Mouse (Mus musculus): ENCODE results near the gene Olfr1502. TPM values are rescaled to one million over a fixed set of nuclear protein-coding genes. Genes with fewer than 3 reads are reported as not detected.

The Olfr1502 gene
- not detected for total RNA-seq (2023)

DNA sequence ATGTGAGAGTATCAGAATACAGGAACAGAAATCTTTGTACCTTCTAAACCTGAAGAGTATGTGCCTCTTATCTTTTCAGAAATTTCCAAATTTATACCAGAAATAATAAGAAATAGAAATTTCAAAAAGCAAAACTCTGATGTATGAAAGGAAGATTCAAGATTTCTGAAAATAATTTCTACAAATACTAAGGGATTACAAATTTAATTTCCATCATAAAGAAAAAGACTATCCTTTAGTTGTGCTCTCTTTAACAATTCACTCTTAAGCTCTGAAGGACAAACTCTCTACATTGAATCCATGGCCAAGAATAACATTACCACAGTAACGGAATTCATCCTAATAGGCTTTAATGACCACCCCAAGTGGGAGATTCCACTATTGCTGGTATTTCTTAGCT, at the start of gene Olfr1502:
Gene Olfr1502, plus strand, starts transcription at position 301 of the 400 bp plus-strand sequence.

DNA sequence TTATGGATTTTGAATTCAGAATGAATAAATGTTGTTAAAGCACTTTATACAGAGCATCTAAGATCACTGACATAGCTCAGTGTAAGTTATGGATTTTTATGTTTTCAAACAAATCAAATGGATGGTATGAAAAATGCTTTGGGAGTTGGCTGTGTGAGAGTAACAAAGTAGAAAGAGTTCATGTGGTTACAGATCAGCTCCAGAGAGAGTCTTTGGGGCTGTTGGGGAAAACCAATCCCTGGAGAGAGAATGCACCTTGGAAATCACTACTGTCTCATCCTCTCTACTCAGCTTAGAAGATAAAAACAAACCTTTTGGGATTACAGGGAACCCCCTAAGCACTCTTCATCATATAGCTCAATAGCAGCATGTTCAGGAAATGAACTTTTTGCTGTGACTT, 42.2 kb upstream of the Olfr1502 start, which contains the start of gene Olfr1499:
Gene Olfr1499, minus strand, starts transcription at position 101 of the 400 bp plus-strand sequence.

DNA sequence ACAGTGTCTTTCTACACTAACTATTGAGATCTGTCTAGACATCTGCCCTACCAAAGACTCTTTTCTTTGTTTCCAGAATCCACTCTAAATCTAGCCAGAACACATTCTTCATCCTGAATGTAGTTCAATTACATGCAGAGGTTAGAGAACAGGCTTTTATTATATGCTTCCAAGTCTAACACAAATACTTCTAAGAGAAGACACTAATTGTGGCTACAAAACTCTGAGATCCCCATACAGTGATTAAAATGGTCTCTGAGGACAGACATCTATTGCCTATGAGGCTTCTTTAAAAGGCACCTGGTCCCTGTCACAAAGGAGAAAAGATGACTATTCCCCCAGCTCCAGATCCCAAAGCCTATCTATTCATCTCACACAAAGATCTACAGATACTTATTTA, 31.2 kb upstream of the Olfr1502 start, which contains the start of gene Olfr1500:
Gene Olfr1500, minus strand, starts transcription at position 101 of the 400 bp plus-strand sequence.

DNA sequence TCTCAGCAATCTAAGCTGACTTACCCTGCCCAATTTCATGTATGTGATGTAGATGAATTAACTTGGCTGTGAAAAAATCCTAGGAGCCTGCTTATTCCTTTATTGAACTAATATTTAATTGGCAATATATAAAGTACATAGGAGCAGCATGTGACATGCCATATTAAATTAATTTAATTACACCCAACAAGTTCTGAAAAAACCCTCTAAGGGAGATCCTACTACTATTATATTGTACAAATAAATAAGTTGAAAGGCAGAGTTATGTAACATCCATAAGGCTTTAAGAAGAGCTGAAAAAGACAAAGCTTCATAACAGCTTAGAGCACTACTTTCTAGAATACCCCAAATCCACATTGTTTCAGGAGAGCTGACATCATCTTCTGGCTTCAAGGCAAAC, 11.0 kb upstream of the Olfr1502 start, which contains the start of gene Olfr1501:
Gene Olfr1501, minus strand, starts transcription at position 101 of the 400 bp plus-strand sequence.

DNA sequence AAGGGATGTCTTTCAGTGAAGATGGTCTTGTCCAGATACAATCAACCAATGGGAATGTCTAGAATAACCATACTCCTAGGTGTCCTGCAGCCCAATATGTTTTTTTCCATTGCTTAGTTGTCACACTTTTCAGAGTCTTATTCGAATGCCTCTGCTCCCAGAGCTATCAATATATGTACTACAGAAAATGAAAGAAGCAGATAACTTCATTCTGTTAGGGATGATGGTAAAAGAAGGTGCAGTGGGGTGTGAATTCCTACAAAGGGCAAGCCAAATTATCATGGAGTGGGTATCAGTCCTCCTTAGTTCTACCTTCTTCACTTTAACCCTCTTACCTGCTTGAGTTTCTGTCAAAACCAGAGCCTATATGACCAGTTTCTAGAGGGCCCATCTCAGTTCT, 36.2 kb downstream of the Olfr1502 start, which contains the start of gene Olfr1504:
Gene Olfr1504, minus strand, starts transcription at position 101 of the 400 bp plus-strand sequence.

Other genes with a start within 250 kb of the Olfr1502 start
- not detected for gene Olfr1487, start 244.4 kb upstream of the Olfr1502 start, total RNA-seq (2023)
- not detected for gene Olfr1489, start 230.2 kb upstream of the Olfr1502 start, total RNA-seq (2023)
- gene Olfr1490, start 210.7 kb upstream of the Olfr1502 start, total RNA-seq (2023): not detected
- not detected for gene Olfr1491, start 164.5 kb upstream of the Olfr1502 start, total RNA-seq (2023)
- not detected for gene Olfr1493-ps1, start 138.5 kb upstream of the Olfr1502 start, total RNA-seq (2023)
- gene Olfr1494, start 122.1 kb upstream of the Olfr1502 start, total RNA-seq (2023): not detected
- gene Olfr1495, start 97.2 kb upstream of the Olfr1502 start, total RNA-seq (2023): not detected
- gene Olfr1496, start 83.9 kb upstream of the Olfr1502 start, total RNA-seq (2023): not detected
- not detected for gene Olfr1497, start 63.6 kb upstream of the Olfr1502 start, total RNA-seq (2023)
- not detected for gene Olfr1499, start 42.3 kb upstream of the Olfr1502 start, total RNA-seq (2023)
- not detected for gene Olfr1500, start 31.3 kb upstream of the Olfr1502 start, total RNA-seq (2023)
- not detected for gene Olfr1501, start 11.1 kb upstream of the Olfr1502 start, total RNA-seq (2023)
- gene Olfr1504, start 36.1 kb downstream of the Olfr1502 start, total RNA-seq (2023): not detected
- gene Olfr1505, start 51.7 kb downstream of the Olfr1502 start, total RNA-seq (2023): not detected